Mouse (Mus musculus): ENCODE results near the gene Rpl10a. TPM values are rescaled to one million over a fixed set of nuclear protein-coding genes. Genes with fewer than 3 reads are reported as not detected.
"Not testable (repeated sequence)": the region's sequence is repeated elsewhere in the genome, so short reads cannot be mapped to it uniquely, and the experiment has no call there.

Gene Rpl10a
- polyA plus RNA-seq, 1 experiment from 2014 or later, result 487 TPM

DNA sequence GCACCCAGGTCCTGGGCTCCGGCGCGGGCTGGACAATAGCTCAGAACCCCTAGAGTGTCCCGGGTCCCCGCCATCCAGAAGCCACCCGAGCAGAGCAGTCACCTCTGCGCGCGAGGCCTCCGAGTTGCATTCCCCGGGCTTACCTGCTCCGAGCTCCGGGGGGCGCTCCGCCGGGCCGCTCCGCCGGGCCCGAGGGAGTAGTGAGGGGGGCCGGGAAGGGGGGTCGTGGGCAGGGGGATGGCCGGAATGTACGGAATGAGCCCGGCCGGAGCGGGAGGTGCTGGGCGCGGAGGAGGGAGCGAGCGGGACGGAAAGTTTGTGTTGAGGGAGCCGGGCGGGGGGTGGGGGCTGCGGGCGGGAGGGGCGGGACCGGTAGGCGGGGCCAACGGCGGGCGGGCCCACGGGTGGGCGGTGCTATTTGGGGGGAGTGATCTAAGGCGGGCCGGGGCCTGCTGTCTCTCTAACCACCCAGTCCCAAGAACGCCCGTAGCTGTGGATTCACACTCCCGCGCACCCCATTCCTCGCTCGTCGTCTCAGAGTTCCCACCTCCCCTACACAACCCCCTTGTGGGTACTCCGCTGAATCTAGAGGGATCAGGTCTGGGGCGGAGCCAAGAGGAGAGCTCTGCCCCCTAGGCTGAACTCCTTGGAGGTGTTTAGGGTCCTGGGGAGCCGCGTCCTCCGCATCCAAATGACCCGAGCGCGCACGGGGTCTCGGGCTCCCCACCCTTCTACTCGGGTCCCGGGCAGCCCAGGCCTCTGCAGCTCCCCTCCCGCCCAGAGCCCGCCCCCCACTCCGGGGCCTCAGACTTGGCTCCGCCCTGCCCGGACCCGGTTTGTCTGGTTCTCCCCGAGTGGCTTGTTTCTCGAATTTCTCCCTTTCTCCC lies 22.4 kb downstream of the Rpl10a start, which contains the start of gene Tead3:
Gene Tead3 (minus strand): TSS at position 352 of the 887 bp plus-strand sequence.
- H3K4me3 ChIP-seq, result peak within 1 kb of the TSS; percentile 72
- H3K27ac ChIP-seq, result peak within 1 kb of the TSS; percentile 88
- peak within 1 kb of the TSS; percentile 89 for H3K4me2 ChIP-seq
- 2% methylated on average over 50 of the region's 73 CpGs for WGBS (ENCODE audit: insufficient replicate concordance)
- no peaks in the 10 kb centered on the region for H3K36me3 ChIP-seq
- peaks cover 58% of the 10 kb centered on the region for H3K27me3 ChIP-seq (replicated peaks)
- peak; percentile 79 for ATAC-seq
- peaks cover 80% of the 10 kb centered on the region for H3K4me1 ChIP-seq
- no peaks in the 10 kb centered on the region for H3K9me3 ChIP-seq (replicated peaks)
- H3K9ac ChIP-seq, result peak within 1 kb of the TSS; percentile 78

DNA sequence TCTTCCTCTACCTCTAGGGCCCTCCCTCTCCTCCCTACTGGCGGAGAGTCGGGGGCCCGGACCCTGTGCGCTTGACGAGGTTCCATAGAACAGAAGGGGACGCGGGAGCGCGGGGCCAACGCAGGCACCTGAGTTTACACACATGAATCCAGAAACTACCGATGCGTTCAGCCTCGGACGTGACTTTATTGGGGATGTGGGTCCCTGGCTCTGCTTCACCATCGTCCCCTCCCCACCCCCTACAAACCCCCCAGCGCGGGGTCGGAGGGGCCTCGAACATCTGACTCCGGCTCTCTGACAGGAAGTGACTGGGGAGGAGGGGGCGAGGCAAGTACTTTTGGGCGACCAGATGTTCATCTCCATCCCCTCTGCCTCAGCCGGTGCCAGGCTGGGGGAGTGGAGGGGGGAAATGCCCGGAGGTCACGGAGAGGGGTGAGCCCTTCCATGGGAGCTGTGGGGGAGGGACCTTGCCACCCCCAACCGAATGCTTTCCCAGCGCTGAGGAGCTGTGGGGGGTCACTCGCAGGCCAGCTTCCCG lies 23.2 kb downstream of the Rpl10a start:
- H3K4me3 ChIP-seq, result peak overlapping the region; percentile 72
- H3K9me3 ChIP-seq (replicated peaks), result no peaks in the 10 kb centered on the region
- peaks cover 73% of the 10 kb centered on the region for H3K4me1 ChIP-seq
- H3K36me3 ChIP-seq, result no peaks in the 10 kb centered on the region
- no peak for ATAC-seq
- H3K4me2 ChIP-seq, result peak overlapping the region; percentile 89
- 1% methylated on average over 29 of the region's 29 CpGs for WGBS (ENCODE audit: insufficient replicate concordance)
- peak overlapping the region; percentile 78 for H3K9ac ChIP-seq
- peaks cover 58% of the 10 kb centered on the region for H3K27me3 ChIP-seq (replicated peaks)
- H3K27ac ChIP-seq, result peak overlapping the region; percentile 88

DNA sequence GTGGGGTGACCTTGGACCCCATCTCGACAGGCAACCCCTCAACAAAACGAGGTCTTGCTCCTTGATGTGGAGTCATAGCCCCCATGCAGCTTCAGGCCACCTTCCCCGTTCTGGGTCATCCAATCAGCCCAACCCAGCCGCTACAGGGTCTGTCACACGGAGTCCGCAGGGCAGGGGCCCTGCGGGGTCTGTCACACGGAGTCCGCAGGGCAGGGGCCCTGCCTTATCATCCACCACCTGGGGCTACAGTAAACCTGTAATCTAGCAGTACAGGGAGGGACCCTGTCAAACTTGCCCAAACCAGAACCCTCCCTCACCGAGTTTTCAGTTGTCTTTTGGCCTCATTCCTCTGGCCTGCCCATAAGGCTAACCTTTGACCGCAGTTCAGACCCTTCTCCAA lies 23.7 kb downstream of the Rpl10a start:
- Histone ChIP-seq H3K4me1 (peaks cover 69% of the 10 kb centered on the region), H3K36me3 (no peaks in the 10 kb centered on the region), H3K27me3 (replicated peaks) (peaks cover 52% of the 10 kb centered on the region), H3K9me3 (replicated peaks) (no peaks in the 10 kb centered on the region), H3K9ac (peak overlapping the region; percentile 78), H3K4me2 (peak overlapping the region; percentile 89), H3K4me3 (peak overlapping the region; percentile 72), H3K27ac (peak overlapping the region; percentile 88)
- peak; percentile 81 for ATAC-seq
- 3% methylated on average over 11 of the region's 11 CpGs for WGBS (ENCODE audit: insufficient replicate concordance)

DNA sequence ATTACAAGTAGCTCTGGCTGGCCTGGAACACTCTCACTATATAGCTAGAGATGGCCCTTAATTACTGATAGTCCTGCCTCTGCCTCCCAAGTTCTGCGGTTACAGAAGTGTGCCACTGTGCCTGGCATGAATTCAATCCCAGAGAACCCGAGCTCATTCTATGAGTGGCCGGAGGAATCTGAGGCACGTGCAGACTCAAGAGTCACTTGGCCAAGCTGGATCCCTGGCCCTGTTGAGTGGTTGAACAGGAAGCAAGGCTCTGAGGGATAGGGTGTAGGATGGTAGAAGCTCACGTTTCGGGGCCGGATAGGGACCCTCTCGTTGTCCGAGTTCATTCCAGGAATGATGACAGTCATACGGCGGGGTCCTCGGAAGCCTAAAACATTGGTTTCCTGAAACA lies 27.6 kb downstream of the Rpl10a start:
- H3K9me3 ChIP-seq (replicated peaks), result no peaks in the 10 kb centered on the region
- H3K4me2 ChIP-seq, result no peak overlapping the region
- H3K9ac ChIP-seq, result no peak overlapping the region
- H3K27me3 ChIP-seq (replicated peaks), result peaks cover 56% of the 10 kb centered on the region
- no peak for ATAC-seq
- 79% methylated on average over 12 of the region's 12 CpGs for WGBS (ENCODE audit: insufficient replicate concordance)
- H3K27ac ChIP-seq, result no peak overlapping the region
- peaks cover 41% of the 10 kb centered on the region for H3K4me1 ChIP-seq
- no peak overlapping the region for H3K4me3 ChIP-seq
- no peaks in the 10 kb centered on the region for H3K36me3 ChIP-seq

DNA sequence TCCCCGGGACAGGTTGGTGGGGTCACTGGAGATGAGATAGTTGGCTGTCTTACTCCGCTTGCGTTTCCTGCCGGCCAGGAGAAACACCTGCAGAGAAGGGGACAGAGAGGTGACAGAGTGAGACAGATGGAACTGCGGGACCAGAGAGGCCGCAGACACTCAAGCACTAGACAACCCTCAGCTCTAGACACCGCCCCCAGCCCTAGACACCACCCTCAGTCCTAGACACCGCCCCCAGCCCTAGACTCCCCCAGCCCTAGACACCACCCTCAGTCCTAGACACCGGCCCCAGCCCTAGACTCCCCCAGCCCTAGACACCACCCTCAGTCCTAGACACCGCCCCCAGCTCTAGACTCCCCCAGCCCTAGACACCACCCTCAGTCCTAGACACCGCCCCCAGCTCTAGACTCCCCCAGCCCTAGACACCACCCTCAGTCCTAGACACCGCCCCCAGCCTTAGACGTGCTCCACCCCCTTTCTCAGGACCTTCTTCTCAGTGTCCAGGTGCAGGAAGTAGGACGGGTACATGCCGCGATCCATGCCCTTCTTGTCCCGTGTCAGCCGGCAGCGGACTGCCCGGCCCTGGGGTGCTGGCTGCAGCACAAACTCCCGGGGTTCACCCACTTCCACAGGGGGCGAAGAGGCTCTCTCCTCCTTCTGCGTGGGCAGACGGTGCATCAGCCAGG lies 30.4 kb downstream of the Rpl10a start:
- not testable (repeated sequence) for H3K27ac ChIP-seq; H3K36me3 ChIP-seq; H3K4me3 ChIP-seq; H3K9me3 ChIP-seq (replicated peaks); H3K4me2 ChIP-seq; H3K9ac ChIP-seq; ATAC-seq
- WGBS (ENCODE audit: insufficient replicate concordance), result 23% methylated on average over 23 of the region's 24 CpGs
- Histone ChIP-seq H3K4me1 (peaks cover 30% of the 10 kb centered on the region), H3K27me3 (replicated peaks) (peaks cover 76% of the 10 kb centered on the region)

DNA sequence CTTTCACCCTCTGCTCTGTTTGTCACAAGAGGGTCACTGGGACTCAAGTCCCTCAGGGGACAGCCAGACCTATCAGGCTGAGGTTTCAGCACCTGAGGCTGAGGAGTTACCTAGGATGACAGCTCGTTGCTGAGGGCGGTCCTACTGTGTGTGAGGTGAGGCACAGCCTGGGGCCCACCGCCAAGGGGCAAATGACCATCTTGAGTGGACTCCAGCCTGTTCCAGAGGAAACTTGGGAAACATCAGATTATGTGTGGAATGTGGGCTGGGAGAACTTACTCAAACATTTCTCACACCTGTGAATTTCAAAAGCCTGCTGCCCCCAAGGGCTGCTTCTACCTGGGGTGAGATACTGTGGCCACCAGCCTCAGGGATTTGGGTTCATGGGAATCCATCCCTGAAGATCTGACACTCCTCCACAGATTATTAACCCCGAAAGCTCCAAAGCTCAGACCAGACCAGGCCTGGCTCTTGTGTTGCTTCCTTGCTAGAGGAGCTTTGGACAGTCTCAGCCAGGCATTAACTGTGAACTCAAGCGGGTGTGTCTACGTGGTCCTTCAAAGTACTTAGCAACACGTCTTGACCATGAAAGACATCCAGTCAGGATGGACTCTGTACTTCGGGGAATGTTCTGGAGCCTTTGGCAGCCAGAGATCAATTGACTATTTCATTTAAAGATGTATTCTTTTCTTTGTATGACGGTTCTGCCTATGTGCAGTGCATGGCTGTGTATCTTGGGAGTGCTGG lies 32.4 kb downstream of the Rpl10a start:
- Histone ChIP-seq H3K27me3 (replicated peaks) (peaks cover 93% of the 10 kb centered on the region), H3K27ac (no peak overlapping the region), H3K4me1 (peaks cover 37% of the 10 kb centered on the region), H3K36me3 (no peaks in the 10 kb centered on the region), H3K9me3 (replicated peaks) (no peaks in the 10 kb centered on the region), H3K4me2 (no peak overlapping the region), H3K4me3 (no peak overlapping the region), H3K9ac (no peak overlapping the region)
- WGBS (ENCODE audit: insufficient replicate concordance), result 66% methylated on average over 9 of the region's 9 CpGs
- ATAC-seq, result no peak

DNA sequence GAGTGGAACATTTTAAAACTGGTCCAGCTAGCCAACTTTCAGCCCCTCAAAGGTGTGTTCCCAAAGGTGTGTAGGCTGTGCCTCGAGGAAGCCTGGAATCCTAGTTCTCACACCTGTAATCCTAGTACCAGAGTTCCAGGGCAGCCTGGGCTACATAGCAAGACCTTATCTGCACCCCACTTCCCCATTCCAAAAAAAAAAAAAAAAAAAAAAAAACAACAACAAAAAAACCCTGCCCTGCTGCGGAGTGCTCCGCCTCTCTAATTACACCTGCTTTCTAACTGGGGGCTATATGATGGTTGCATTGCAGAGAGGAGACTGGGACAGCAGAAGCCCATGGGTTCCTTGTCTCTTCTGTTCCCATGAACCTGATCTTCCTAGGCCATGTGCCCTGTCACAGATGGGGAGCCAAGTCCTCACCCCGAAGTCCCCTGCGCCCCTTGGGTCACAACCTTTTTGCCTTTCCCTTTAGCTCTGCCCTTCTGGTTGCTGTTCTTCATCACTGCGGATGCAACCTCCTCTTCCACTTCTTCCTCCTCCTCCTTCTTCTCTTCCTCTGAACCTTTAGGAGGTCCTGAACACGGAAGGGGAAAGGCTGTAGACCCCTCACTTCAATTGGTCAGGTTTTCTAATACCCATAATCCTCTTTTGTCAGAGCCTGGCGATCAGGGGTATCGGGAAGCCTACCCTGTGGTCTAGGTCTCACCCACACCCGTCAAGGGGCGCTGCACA lies 33.8 kb downstream of the Rpl10a start:
- H3K9ac ChIP-seq, result peak overlapping the region; percentile 13; the same call in 1 of the 2 replicates
- peak overlapping the region; percentile 29 for H3K4me3 ChIP-seq

DNA sequence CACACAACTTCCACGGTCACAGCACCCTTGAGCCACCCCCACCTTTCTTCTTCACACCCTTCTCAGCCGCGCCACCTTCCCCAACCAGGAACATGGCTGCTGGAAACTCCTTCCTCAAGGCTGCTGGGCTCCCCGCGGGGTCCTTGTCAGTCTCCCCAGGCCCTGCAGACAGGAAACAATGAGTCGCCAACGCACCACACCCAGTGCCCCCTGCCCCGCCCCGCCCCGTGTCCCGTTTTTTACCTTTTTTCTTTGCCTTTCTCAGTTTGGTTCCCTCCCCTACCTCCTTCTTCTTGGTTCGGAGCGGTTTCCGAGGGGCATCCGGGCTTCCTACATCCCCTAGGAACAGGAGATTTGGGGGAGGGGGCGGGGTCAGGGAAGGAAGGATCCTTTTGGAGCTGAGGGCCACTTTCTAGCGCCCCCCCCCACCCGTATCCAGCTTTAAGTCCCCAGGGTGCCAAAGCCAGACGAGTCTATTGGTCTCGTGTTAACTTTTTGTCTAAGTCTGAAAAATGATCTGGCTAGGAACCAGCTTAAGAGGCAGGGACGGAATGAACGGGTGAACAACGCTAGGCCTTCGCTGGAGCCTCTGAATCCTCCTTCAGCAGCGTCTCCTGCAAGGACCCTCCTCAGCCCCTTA lies 34.5 kb downstream of the Rpl10a start:
- H3K9ac ChIP-seq, result peak overlapping the region; percentile 13; the same call in 1 of the 2 replicates
- H3K27me3 ChIP-seq (replicated peaks), result peaks cover 89% of the 10 kb centered on the region
- H3K36me3 ChIP-seq, result no peaks in the 10 kb centered on the region
- peak overlapping the region; percentile 58 for H3K4me2 ChIP-seq
- no peak overlapping the region for H3K27ac ChIP-seq
- peak overlapping the region; percentile 29 for H3K4me3 ChIP-seq
- WGBS (ENCODE audit: insufficient replicate concordance), result 2% methylated on average over 25 of the region's 25 CpGs
- no peak for ATAC-seq
- H3K4me1 ChIP-seq, result peaks cover 37% of the 10 kb centered on the region
- no peaks in the 10 kb centered on the region for H3K9me3 ChIP-seq (replicated peaks)

More for the DNA sequence above, 33.8 kb downstream of the Rpl10a start:
- WGBS (ENCODE audit: insufficient replicate concordance), result 27% methylated on average over 11 of the region's 11 CpGs
- Histone ChIP-seq H3K27ac (no peak overlapping the region), H3K4me1 (peaks cover 37% of the 10 kb centered on the region), H3K27me3 (replicated peaks) (peaks cover 92% of the 10 kb centered on the region), H3K4me2 (peak overlapping the region; percentile 58), H3K9me3 (replicated peaks) (no peaks in the 10 kb centered on the region), H3K36me3 (no peaks in the 10 kb centered on the region)
- ATAC-seq, result no peak

DNA sequence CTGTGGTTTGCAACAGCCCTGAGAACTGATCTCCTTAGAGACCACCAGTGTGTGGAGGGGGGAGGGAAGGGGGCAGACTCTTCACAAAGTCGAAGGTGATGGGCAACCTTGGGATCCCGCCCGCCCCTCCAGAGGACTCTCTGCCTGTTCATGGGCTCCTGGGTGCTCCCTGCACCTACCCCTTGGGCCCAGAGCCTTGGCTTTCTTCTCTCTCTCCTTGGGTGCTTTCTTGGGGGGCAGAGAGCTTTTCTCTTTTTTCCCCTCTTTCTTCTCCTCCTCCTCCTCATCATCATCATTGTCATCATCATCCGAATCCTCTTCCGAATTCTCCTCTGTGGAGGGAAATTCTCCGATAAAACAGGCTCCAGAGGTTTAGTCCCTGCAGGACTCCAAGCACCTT lies 35.2 kb downstream of the Rpl10a start:
- H3K9me3 ChIP-seq (replicated peaks), result no peaks in the 10 kb centered on the region
- H3K4me1 ChIP-seq, result peaks cover 38% of the 10 kb centered on the region
- no peak overlapping the region for H3K27ac ChIP-seq
- H3K4me2 ChIP-seq, result peak overlapping the region; percentile 58; the same call in 1 of the 2 replicates
- peaks cover 81% of the 10 kb centered on the region for H3K27me3 ChIP-seq (replicated peaks)
- WGBS (ENCODE audit: insufficient replicate concordance), result 12% methylated on average over 6 of the region's 6 CpGs
- H3K9ac ChIP-seq, result no peak overlapping the region
- no peaks in the 10 kb centered on the region for H3K36me3 ChIP-seq
- no peak overlapping the region; the same call in 1 of the 2 replicates for H3K4me3 ChIP-seq
- ATAC-seq, result no peak

DNA sequence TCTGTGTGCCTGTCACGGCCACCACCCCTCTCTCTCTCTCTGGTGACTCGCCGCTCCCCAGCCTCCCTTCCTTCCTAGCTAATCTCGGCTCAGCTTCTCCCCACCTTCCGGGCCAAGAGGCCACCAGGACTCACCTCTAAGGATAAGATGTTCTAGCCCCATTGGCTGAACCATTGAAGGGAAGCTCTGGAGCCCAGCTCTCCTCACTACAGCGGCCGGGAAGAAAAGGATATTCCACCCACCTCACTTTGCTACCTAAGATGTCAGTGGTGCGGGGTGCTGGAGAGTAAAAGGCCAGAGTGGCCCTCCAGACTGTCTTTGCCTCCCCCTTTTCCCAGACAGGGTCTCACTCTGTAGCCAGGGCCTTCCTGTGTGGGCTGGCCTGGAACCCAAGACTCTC lies 36.9 kb downstream of the Rpl10a start, which contains the start of gene Tulp1:
Gene Tulp1 (minus strand): TSS at position 101 of the 400 bp plus-strand sequence.
- Histone ChIP-seq H3K9me3 (replicated peaks) (no peaks in the 10 kb centered on the region), H3K36me3 (no peaks in the 10 kb centered on the region), H3K4me3 (peak within 1 kb of the TSS; percentile 7; the same call in 1 of the 2 replicates), H3K4me2 (peak within 1 kb of the TSS; percentile 43), H3K27ac (no peak within 1 kb of the TSS), H3K4me1 (peaks cover 40% of the 10 kb centered on the region), H3K27me3 (replicated peaks) (peaks cover 72% of the 10 kb centered on the region), H3K9ac (no peak within 1 kb of the TSS)
- no peak for ATAC-seq
- 20% methylated on average over 8 of the region's 8 CpGs for WGBS (ENCODE audit: insufficient replicate concordance)

All from liver, embryonic 12.5 days (tissue).